Mouse (Mus musculus): ENCODE measurements around the gene Tcf7l2.

- TF ChIP-seq POLR2A (IDR thresholded peaks at IDR 0.05; ENCODE audit: insufficient read length, low read depth), result no peak
- TF ChIP-seq SRF (IDR thresholded peaks at IDR 0.05; ENCODE audit: control insufficient read depth, insufficient read length, low read depth), result no peak
- no peak for TF ChIP-seq E2F4 (IDR thresholded peaks at IDR 0.05; ENCODE audit: insufficient read depth)
- no peak for TF ChIP-seq POLR2AphosphoS2 (IDR thresholded peaks at IDR 0.05; ENCODE audit: insufficient read length, low read depth)
- TF ChIP-seq TCF12 (IDR thresholded peaks at IDR 0.05; ENCODE audit: insufficient read depth, poor library complexity, severe bottlenecking), result no peak
- TF ChIP-seq USF1 (IDR thresholded peaks at IDR 0.05; ENCODE audit: low read depth), result no peak
- TF ChIP-seq MYOG (IDR thresholded peaks at IDR 0.05; ENCODE audit: control insufficient read depth in 1 of 3, insufficient read depth in 1 of 3, insufficient read length in 2 of 3, low read depth in 2 of 3), result no peak
- TF ChIP-seq TCF3 (IDR thresholded peaks at IDR 0.05; ENCODE audit: insufficient read length, low read depth), result no peak
- no peak for TF ChIP-seq CEBPB (IDR thresholded peaks at IDR 0.05; ENCODE audit: insufficient read depth, poor library complexity, severe bottlenecking)
- TF ChIP-seq MYOD1 (IDR thresholded peaks at IDR 0.05; ENCODE audit: control insufficient read depth in 1 of 3, insufficient read length in 2 of 3, low read depth in 2 of 3), result no peak
Measured at GRCm38 (mm10) chr19:55698892-55699291, 42.7 kb upstream of the Tcf7l2 start.
